Mouse (Mus musculus): ENCODE measurements around the gene Slc7a11.
A peak's percentile ranks its signal among the peaks of the same experiment; 100 is the strongest.

The Slc7a11 gene

GRCm38 (mm10) chr3:50388786-50389185 is 54.6 kb downstream of the Slc7a11 start:
- no peak for DNase-seq (ENCODE audit: low read depth)

GRCm38 (mm10) chr3:50388288-50388687 is 55.1 kb downstream of the Slc7a11 start:
- DNase-seq (ENCODE audit: low read depth), result no peak

GRCm38 (mm10) chr3:50387280-50387679 is 56.1 kb downstream of the Slc7a11 start:
- DNase-seq (ENCODE audit: low read depth), result no peak

- no peak for DNase-seq (ENCODE audit: low read depth)
Measured at GRCm38 (mm10) chr3:50386561-50387221, 56.7 kb downstream of the Slc7a11 start.

GRCm38 (mm10) chr3:50386066-50386465 is 57.3 kb downstream of the Slc7a11 start:
- no peak for DNase-seq (ENCODE audit: low read depth)

- DNase-seq (ENCODE audit: low read depth), result no peak
Measured at GRCm38 (mm10) chr3:50382729-50383128, 60.7 kb downstream of the Slc7a11 start.

- DNase-seq (ENCODE audit: low read depth), result no peak
Measured at GRCm38 (mm10) chr3:50381861-50382693, 61.3 kb downstream of the Slc7a11 start.

- DNase-seq (ENCODE audit: low read depth), result peak; percentile 35
Measured at GRCm38 (mm10) chr3:50381160-50381860, 62.1 kb downstream of the Slc7a11 start.

- DNase-seq (ENCODE audit: low read depth), result no peak
Measured at GRCm38 (mm10) chr3:50379942-50380341, 63.5 kb downstream of the Slc7a11 start.

- no peak for DNase-seq (ENCODE audit: low read depth)
Measured at GRCm38 (mm10) chr3:50375477-50375876, 67.9 kb downstream of the Slc7a11 start.

- DNase-seq (ENCODE audit: low read depth), result no peak
Measured at GRCm38 (mm10) chr3:50369791-50370190, 73.6 kb downstream of the Slc7a11 start.

GRCm38 (mm10) chr3:50367175-50367574 is 76.2 kb downstream of the Slc7a11 start:
- DNase-seq (ENCODE audit: low read depth), result no peak

- no peak for DNase-seq (ENCODE audit: low read depth)
Measured at GRCm38 (mm10) chr3:50363659-50364058, 79.8 kb downstream of the Slc7a11 start.

- DNase-seq (ENCODE audit: low read depth), result no peak
Measured at GRCm38 (mm10) chr3:50347081-50347480, 96.3 kb downstream of the Slc7a11 start.

GRCm38 (mm10) chr3:50344411-50344810 is 99.0 kb downstream of the Slc7a11 start:
- DNase-seq (ENCODE audit: low read depth), result no peak

GRCm38 (mm10) chr3:50324524-50324923 is 118.9 kb downstream of the Slc7a11 start:
- no peak for DNase-seq (ENCODE audit: low read depth)

GRCm38 (mm10) chr3:50323881-50324280 is 119.5 kb downstream of the Slc7a11 start:
- no peak for DNase-seq (ENCODE audit: low read depth)

GRCm38 (mm10) chr3:50320862-50321261 is 122.6 kb downstream of the Slc7a11 start:
- DNase-seq (ENCODE audit: low read depth), result no peak

- DNase-seq (ENCODE audit: low read depth), result no peak
Measured at GRCm38 (mm10) chr3:50318074-50318473, 125.3 kb downstream of the Slc7a11 start.

- DNase-seq (ENCODE audit: low read depth), result no peak
Measured at GRCm38 (mm10) chr3:50313816-50314215, 129.6 kb downstream of the Slc7a11 start.

GRCm38 (mm10) chr3:50307339-50308327 is 135.8 kb downstream of the Slc7a11 start:
- no peak for DNase-seq (ENCODE audit: low read depth)

- DNase-seq (ENCODE audit: low read depth), result no peak
Measured at GRCm38 (mm10) chr3:50306334-50306733, 137.1 kb downstream of the Slc7a11 start.

All from c-Kit-positive CD71-positive TER-119-negative erythroid progenitor cells, embryonic 14.5 days (primary cell).